In the genomic region with DNA sequence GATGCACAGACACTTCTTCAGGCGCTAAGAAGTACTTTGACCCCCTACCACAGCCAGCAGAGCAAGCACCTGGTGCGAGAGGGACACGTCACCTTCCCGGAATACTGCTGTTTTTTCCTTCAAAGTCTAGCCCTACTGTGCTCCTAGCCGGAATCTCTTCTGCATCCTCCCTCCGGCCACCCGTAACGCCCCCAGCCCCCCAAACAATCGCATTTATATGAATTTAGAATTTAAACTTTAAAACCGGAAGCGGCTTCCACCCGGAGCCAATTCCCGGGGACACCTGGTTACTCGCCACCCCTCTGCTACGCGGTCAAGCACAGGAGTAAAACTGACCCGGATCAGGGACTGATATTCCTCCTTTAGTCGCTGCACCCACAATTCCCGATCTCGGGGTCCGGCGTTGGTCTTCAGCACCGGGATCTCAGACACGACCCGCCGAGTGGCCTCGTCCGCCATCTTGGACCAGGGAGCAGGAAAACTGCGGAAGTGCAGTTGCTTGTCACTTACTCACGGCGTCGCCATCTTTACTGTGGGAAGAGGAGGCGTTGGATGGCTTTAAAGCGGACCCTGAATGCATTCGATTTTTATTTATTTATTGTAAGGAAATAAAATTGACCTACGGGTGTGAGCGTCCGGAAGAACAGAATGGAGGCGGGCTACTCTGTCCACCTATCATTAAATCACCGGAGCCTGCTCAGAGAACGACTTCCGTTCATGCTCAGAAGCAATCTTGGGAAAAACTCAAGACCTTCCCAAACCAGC, we compare ENCODE assay signal across 8 mouse cellular contexts. TPM values are rescaled to one million over a fixed set of nuclear protein-coding genes. Genes with fewer than 3 reads are reported as not detected.
A peak's percentile ranks its signal among the peaks of the same experiment; 100 is the strongest.
DNase-seq lines count a peak whose midpoint lies in the region; ATAC-seq lines count a peak whose summit lies in the region.

A gene (minus strand): TSS at position 727 of the 765 bp plus-strand sequence.

- DNase-seq in adrenal gland, adult (ENCODE audit: inconsistent age in 2 of 2, low spot score in 1 of 2): peak; percentile 89 to 97
- DNase-seq in embryo, embryonic 10.5 days (ENCODE audit: low spot score): peak; percentile 92
- DNase-seq in gastrocnemius, postnatal 25 days: peak; percentile 80
- DNase-seq in left cerebral cortex, adult 9 months (ENCODE audit: low spot score in 2 of 2): peak; percentile 74 to 85
- peak; percentile 86 to 90 for DNase-seq in right cerebral cortex, adult 2 months (ENCODE audit: low spot score in 2 of 2)
- peak; percentile 75 for DNase-seq in urinary bladder, postnatal 25 days (ENCODE audit: low spot score)

- peaks cover 17% of the 10 kb centered on the region for H3K36me3 ChIP-seq in megakaryocyte, embryonic 14.5 days (replicated peaks; ENCODE audit: low read length)

- peak; percentile 88 for ATAC-seq in inflammation-experienced regulatory T-cells, adult 6 months

- H3K27me3 ChIP-seq in megakaryocyte, embryonic 14.5 days (replicated peaks): peaks cover 8% of the 10 kb centered on the region

- H3K4me1 ChIP-seq in megakaryocyte, embryonic 14.5 days: peaks cover 17% of the 10 kb centered on the region; the same call in 1 of the 2 replicates

- H3K9me3 ChIP-seq in megakaryocyte, embryonic 14.5 days: no peaks in the 10 kb centered on the region; the same call in 1 of the 2 replicates

- peak within 1 kb of the TSS; percentile 97 for H3K4me3 ChIP-seq in megakaryocyte, embryonic 14.5 days (replicated peaks)

RNA-seq across cellular contexts. Expression of the gene that starts here (rescaled TPM):
- total RNA-seq in gastrocnemius, postnatal 25 days (2021): 10 to 100 TPM; 70.9 to 80.8 TPM
- 100 to 1,000 TPM in 1 of 3 experiments, 10 to 100 TPM in 2; 74.6 to 118 (median 92.5) TPM for polyA plus RNA-seq in inflammation-experienced regulatory T-cells, adult 6 months (2017; shearing (Covaris generic))
- 18.6 and 97.6 TPM in 2 replicates for polyA plus RNA-seq in megakaryocyte, embryonic 14.5 days (2012; ENCODE audit: insufficient read depth, low replicate concordance)

Comparison
In these comparisons a context has a peak if more than half of its experiments do, and no peak if none do; other contexts are left out.
1. Peak in every context shown above with its lines: DNase-seq, ATAC-seq and H3K4me3 ChIP-seq.